Mouse (Mus musculus): ENCODE measurements around the gene Fsd2.
A peak's percentile ranks its signal among the peaks of the same experiment; 100 is the strongest.

Gene Fsd2

DNA sequence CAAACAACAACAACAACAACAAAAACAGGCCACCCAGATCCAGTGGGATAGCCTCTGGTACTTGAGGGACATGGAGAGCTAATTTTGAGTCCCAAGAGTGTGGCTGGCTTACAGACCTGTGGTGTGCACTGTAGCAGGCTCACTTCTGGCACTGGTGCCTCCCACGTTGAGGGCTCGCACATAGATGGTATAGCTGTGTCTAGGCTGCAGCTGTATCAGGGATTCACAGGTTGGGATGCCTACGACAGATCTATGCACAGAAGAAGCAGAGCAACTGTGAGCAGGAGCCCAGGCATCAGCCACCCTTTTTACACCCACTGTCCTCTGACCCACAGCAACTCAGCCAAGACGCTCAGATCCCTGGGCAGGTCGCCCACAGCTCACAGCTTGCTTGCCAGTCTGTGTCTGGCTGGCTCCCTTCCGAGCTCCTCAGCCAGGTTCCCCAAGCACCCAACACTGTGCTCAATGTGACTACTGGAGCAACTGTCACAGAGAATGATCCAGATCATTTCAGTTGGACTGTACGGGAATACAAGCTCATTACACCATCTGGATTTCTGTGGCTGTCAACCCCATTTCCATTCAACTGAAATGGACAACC lies 24.7 kb downstream of the Fsd2 start:
- peak; percentile 56 for DNase-seq (ENCODE audit: low spot score)

DNA sequence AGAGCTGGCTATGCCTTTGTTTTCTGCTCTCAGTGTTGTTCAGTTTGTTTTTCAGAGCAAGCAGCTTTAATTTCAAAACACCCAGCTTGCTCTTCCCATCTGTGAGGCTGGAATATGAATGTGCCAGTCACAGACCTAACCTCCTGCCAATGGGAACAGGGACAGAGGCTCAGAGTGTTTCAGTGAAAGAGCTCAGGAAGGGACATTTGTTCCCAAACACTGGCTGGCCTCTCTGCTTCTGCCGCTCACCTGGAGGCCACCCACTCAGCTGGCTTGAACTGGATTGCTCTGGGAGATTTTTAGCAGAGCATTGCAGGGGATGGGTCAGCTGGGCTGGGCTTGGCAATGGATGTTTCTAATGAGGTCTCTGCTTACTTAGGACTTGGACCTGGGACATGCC lies 25.7 kb downstream of the Fsd2 start:
- DNase-seq (ENCODE audit: low spot score) = no peak

DNA sequence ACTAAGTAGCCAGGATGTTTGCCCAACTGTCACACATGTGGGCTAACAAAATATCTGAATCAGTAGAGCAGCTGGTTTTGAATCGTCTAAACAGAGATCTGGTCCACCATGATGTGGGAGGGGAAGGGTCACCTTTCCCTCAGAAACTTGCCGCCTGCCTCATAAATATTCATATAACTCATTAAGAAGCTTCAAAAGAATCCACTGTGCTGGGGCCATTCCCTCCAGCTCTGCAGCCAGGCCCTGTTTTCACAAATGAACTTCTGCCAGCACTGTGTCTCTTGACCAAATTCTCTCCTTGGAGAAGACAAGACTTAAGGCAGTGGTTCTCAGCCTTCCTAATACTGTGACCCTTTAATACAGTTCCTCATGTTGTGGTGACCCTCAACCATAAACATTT lies 27.2 kb downstream of the Fsd2 start:
- DNase-seq (ENCODE audit: low spot score) = no peak

DNA sequence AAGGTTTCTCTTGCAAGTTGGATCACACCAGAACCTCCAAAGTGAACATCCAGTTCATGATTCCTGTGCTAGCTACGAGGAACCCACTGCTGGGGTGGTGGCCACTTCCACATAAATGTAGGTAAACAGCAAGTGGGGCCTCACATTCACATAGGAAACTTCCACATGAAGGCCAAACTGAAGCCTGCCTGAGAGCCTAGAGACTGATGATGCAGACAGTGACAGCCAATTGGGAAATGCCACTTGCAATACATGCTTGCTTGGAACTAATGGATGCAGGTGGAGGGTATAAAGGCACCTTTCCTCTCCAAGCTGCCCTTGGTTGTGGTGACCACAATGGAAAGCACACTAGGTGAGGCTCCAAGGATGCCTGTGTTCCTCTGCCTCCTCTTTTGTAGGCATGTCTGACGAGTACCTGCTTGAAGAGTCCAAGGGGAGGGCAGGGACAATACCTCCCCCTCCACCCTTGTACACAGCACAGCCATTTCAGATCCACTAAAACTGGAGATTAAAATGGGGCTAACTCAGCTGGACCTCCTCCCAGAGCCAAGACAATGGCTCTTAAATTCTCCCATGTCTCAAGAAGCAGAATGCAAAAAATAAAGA lies 28.6 kb downstream of the Fsd2 start:
- DNase-seq (ENCODE audit: low spot score) = no peak

DNA sequence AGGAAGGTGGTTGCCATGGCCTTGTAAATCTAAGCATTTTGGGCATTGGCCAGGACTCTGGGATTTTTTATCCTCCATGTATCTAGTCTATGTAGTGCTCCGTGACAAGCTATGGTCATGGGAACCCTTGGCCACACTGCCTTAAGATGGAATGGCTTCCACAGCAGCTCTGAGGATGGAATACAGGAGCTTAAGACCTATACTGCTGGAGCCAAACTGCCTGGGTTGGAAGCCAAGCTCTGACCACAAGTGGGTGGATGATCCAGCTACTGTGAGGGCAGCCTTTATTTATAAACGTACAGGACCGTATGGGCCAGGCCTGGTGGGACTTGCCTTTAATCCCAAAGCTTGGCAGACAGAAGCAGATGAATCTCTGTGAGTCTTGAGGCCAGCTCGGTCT lies 30.3 kb downstream of the Fsd2 start:
- DNase-seq (ENCODE audit: low spot score) = no peak

DNA sequence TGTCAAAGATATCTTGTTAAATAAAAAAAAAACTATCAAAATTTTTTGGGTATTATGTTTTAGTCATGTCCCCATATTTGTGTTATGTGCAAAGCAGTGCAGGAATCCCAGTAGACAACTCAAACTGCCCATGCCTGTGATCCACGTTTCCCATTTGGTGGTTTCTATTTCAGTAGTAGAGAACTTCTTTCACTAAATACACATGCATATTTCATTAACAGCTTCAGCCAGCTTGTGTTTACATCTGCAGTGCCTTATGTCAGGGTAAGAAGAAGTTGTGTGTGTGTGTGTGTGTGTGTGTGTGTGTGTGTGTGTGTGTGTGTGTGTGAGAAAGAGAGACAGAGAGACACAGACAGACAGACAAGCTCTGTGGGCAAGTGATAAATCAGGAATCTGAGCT lies 35.3 kb downstream of the Fsd2 start:
- DNase-seq (ENCODE audit: low spot score) = no peak

DNA sequence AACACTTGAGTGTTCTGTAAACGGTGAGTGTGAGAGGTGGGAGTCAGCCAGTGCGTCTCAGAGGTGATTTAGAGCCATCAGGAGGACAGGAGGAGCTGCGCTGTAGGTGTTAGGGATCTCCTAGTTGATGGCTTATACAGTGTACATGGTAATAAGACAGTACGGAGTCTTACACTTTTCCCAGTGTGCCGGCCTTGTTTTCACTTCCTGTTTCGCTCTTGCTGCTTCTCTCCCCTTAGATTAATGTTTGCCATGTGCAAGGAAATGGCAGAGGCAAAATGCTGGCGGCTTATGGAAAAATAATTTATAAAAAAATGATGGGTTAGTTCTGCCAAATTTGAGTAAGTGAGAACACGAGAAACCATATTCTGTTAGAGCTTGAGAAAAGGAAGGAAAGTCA lies 37.8 kb downstream of the Fsd2 start:
- DNase-seq (ENCODE audit: low spot score) = no peak

DNA sequence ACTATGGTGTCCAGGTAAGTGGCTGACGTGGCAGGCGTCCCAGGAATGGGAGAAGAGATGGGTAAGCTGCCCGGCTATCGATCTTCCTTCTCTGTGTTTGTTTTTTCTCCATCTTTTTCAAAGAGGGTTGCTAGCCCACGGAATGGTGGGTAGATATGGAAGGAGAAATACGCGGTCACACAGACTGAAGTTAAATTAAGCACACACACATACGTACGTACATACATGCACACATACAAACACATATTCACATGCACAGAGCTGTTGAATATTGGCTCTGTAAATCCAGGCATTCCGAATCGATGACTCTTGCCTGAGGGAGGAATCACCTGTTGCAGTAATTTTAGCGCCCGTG lies 43.1 kb downstream of the Fsd2 start:
- no peak for DNase-seq (ENCODE audit: low spot score)

DNA sequence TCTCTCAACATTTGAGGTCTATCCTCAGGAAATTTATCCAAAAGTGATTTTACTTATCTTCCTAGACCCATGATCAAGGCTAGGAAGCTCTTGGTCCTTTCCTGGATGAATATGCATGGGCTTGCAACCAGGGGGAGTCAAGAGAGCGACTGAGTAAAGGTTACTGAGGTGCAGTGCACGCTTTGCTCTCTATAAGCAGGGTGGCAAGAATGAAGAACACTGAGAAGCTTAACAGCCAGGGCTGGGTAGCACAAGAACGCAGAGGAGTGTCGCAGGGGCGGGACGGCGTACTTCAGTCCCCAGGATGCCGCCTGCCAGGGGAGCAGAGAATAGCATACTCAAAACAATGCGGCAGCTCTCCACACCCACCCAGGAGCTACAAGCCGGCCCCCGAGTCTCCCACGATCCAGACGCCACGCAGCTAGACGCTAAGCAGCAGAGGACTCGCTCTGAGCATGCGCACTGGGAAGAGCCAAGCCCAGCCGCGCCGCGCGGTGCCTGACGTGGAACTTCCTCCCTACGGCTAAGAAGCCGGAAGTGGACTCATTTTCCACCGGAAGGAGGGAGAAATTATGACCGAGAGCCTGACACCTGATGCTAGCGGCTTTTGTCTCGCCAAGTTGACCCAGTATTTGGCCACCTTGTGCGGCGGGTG lies 43.6 kb downstream of the Fsd2 start:
- DNase-seq (ENCODE audit: low spot score) = peak; percentile 87

DNA sequence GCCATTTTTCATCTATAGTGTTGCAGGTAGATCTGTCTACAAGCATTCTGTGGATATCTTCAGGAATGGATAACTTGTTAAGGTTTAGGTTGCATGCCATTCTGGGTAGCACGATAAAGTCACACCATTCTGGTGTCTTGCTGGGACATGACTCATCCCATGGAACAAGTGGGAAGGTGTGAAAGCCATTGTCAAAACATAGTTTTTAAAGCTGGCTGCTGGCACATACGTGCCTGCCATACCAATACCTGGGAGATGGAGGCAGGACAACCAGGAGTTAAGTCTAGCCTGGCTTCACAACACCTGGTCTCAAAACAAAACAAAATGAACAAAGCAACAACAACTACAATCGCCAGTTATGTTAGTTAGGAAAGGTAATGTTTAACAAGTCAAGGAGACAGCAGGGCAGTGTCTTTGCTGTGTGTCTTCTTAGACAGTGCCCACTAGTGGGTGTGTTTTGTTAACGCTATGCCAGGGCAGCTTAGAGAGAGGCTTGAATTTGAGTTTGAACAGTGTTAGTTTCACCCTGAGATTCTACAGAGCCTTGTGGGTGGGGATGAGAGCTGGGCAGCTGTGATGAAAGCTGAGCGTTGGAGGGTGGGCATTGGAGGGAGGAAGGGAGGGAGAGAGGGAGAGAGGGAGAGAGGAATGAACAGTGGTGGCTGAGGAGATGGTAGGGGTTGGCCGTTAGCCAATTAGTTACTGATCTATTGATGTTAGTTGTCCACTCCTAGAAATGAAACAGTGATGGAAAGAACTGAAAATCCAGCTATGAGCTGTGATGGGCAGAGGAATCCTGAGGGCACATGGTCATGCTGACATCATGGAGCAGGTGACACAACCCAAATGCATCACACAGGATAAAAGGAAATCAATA lies 50.4 kb downstream of the Fsd2 start:
- no peak for DNase-seq (ENCODE audit: low spot score)

DNA sequence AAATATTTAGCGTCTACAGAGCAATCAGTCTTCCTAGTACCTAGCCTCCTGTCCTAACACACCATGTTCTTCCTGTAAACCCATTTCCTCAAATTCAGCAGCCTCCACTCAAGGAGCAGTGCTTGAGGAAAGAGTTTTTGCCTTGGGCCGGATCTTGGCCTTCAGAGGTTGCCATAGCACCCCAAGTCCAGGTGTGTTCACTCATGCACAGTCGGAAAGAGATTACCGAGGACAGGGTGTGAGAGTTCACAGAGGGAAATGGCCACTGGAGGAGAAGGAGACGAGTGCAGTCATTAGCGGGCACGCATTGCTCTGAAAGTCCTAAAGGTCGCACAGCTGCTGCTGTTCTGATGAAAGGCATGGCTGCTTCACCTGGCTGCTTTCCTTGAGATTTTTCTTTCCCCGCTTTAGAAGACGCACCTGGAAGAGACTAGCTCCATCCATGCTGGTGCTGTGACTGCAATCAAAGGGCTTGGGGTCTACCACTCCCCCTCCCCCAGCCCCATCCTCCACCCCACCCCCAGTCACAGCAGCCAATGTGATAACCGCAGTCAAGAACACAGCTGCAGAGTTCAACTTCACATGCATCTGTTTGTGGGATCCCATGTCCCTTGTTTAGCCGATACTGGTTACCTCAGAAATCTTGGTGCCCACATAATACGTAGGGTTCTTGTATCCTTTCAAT lies 51.7 kb downstream of the Fsd2 start:
- no peak for DNase-seq (ENCODE audit: low spot score)

DNA sequence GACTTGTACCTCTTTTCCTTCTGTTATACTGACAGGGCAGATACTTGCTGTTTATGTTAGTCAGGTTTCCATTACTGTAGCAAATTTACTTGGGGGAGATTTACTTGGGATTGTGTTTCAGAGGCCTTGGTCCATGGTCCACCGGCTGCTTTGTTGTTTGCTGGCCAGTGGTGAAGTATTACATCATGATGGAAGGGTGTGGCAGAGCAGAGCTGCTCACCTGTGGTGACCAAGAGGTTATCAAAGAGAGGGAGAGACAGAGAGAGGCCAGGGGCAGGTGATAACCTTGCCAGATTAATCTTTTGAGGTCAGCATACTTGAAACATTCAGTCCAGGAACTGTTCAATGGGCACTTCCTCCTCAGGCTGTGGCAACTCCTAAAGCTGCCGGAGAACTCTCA lies 65.7 kb downstream of the Fsd2 start:
- DNase-seq (ENCODE audit: low spot score) = no peak

DNA sequence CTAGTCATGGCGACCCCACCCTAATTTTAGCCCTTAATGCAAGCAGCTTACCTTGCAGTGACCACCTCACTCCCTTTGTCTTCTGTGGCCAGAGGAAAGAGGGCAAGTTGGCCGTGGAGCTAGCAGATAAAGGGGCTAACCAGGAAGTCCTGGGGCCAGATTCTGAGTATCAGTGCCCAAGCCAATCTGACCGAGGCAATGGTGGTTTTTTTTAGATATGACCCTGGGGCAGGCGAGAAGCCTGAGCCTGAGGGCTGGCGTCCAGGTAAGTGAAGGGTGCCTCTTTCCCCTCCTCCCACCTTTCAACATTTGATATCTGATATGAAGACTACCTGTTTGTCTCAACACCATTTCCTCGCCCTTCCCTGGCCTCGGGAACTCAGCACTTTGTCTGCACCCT lies 68.6 kb downstream of the Fsd2 start, which contains the start of gene BC048679:
TSS of gene BC048679 (minus strand) at position 101 of the 400 bp plus-strand sequence.
- DNase-seq (ENCODE audit: low spot score) = no peak

DNA sequence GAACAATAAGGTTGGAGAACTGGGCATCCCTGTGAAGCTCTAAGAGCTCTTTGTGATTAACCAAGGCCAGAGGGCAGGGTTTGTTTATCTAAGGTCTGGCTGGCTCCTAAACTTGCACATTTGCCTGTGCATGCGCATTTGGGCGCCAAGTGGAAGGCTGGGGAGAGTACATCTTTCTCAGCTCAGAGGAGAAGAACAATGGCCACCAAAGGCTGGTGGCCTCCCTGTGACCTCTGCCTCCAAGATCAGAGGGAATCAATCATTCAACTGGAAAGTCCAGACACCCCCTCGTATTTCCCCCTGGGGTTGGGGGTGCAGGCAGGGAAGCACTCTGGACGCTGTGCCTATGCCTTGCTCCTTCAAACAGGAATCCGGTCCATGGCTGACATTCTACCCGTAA lies 69.6 kb downstream of the Fsd2 start:
- no peak for DNase-seq (ENCODE audit: low spot score)

DNA sequence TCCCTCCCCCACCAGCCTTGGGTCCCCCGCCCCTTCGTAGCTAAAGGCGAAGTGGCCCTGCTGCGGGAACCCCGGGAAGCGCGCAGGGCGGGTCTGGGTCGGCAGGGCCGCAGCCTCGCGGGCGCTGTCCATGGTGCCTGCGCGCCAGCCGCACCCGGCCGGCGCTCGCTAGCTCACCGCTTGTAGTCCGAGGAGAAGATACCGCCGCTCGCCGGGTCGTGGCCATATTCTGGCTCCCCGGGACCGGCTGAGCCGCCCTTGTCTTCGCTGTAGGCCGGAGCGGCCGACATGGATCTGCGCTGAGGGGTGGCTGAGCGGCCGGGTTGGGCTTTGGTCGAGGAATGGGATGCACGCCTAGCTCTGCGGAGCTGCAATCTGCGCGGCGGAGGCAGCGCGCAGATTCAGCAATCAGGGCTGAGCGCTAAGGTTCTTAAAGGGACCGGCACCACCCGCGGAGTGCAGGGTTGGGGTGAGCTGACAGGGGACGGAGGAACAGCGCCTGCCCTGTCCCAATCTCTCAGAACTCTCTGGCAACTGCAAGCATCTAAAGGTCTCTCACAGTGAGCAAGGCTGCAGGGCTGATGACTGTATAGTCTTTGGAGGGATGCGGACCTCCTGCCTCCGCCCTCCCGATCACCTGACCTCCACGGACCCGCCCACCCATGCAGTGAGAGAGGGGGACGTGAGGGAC lies 73.3 kb downstream of the Fsd2 start, which contains the start of gene Ap3b2:
TSS of gene Ap3b2 (minus strand) at position 595 of the 691 bp plus-strand sequence.
- peak; percentile 73 for DNase-seq (ENCODE audit: low spot score)

DNA sequence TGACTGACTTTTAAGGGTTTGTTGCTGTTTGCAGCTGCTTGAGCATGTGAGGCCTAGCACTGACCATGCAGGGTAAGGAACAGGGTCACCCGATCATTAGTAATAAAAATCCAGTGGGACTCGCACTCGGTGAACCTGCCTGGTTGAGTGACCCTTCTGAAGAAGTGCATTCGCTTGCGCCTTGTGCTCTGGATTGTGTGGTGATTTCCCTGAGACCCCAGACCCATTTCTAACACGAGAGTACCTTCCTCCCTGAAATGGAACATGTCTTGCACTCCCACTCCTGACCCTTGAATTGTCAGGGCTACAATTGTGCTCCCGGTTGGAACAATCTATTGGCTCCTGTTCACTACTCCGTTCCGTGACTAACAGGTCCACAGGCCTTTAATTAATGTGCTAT lies 74.1 kb downstream of the Fsd2 start:
- DNase-seq (ENCODE audit: low spot score) = no peak

DNA sequence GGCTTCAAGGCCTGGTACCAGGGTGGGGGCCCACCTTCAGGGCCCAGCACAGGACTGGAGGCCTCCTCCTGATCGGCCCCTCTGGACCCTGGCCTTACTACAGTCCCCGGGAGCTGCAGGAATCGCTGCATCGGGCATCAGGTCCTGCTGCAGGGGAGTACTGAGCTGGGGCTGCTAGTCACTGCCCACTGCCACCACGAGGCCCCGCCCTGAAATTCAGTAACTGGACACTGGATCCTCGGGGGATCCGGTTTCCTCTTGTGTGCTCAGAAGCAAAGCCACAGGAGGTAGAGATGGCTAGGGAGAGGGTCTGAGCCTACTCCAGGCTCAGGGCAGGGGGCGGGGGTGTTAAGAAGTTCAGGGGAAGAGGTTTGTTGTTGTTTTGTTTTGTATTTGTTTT lies 77.1 kb downstream of the Fsd2 start:
- DNase-seq (ENCODE audit: low spot score) = no peak
